Mouse (Mus musculus) forebrain, embryonic 15.5 days (tissue): ENCODE results near the gene Mettl1. TPM values are rescaled to one million over a fixed set of nuclear protein-coding genes. Genes with fewer than 3 reads are reported as not detected.
A peak's percentile ranks its signal among the peaks of the same experiment; 100 is the strongest.

Source experiments
- ATAC-seq: fragments of 200-750 bp; cut with Nextera tagmentation; replicated peaks from 2 replicates; pipeline ENCODE4 v1.8.0; 2017; ENCODE audit warnings: mild to moderate bottlenecking, moderate TSS enrichment, moderate library complexity
- H3K27ac ChIP-seq: fragments of 300-500 bp; sonication (generic); replicated peaks from 2 replicates; pipeline ENCODE4 v1.5.1; 2015; ENCODE audit warnings: mild to moderate bottlenecking, inconsistent platforms
- H3K27me3 ChIP-seq: fragments of 300-500 bp; sonication (generic); 2 replicates; pipeline ENCODE4 v1.6.1; 2015; ENCODE audit warnings: inconsistent platforms
- H3K36me3 ChIP-seq: fragments of 300-500 bp; sonication (generic); 2 replicates; pipeline ENCODE4 v1.6.1; 2015; ENCODE audit warnings: mild to moderate bottlenecking, inconsistent platforms
- H3K4me1 ChIP-seq: fragments of 300-500 bp; sonication (generic); 2 replicates; pipeline ENCODE4 v1.6.1; 2015; ENCODE audit warnings: inconsistent platforms
- H3K4me2 ChIP-seq: fragments of 300-500 bp; sonication (generic); replicated peaks from 2 replicates; pipeline ENCODE4 v1.6.1; 2015; ENCODE audit warnings: mild to moderate bottlenecking, inconsistent platforms
- H3K4me3 ChIP-seq: fragments of 300-500 bp; sonication (generic); 2 replicates; pipeline ENCODE4 v1.5.1; 2015; ENCODE audit warnings: mild to moderate bottlenecking, inconsistent platforms
- H3K9ac ChIP-seq: fragments of 300-500 bp; sonication (generic); replicated peaks from 2 replicates; pipeline ENCODE4 v1.6.1; 2015; ENCODE audit warnings: mild to moderate bottlenecking, inconsistent platforms
- H3K9me3 ChIP-seq: fragments of 300-500 bp; sonication (generic); 2 replicates; pipeline ENCODE4 v1.6.1; 2016; ENCODE audit warnings: inconsistent platforms
- WGBS: fragments of 180-500 bp; shearing (Covaris S2); methylation state at CpG from one replicate; pipeline ENCODE4 v1.1.7; 2015; ENCODE audit warnings: mixed read lengths; 5-methylcytosine and 5-hydroxymethylcytosine counted together
- polyA plus RNA-seq: library from polyadenylated mRNA; unstranded; fragments of >200 nt; fragmentation: Nextera tagmentation; extraction: Ambion mirVana; gene quantifications from 2 replicates; pipeline ENCODE4 v1.2.1, GENCODE M21; 2015

Gene Mettl1
- polyA plus RNA-seq: 20.6 and 22.7 TPM in 2 replicates

DNA sequence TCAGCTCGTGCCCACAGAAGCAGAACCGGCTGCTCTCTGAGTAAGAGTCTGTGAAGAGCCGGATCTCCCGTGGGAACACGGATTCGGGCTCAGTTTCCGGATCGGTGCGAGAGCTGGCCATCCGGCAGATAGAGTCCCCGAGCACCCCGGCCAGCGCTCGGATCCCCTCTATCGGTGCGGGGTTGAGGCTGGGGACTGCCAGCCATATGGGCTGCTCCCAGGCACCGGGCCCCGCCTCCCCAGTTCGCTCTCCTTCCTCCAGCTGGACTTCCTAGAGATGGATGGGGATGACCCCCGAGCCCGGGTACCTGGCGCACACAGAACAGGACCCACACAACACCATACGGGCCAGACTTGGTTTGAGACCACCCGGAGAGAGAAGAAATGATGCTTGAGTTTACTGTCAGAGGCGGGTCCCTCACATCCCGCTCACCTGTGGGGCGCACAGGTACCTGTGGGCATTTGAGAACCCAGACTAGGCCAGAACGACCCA, at the start of gene Mettl1, which contains the start of gene Eef1akmt3:
Gene Mettl1, plus strand, starts transcription at position 141 of the 493 bp plus-strand sequence.
Gene Eef1akmt3, minus strand, starts transcription at position 240 of the 493 bp plus-strand sequence.
- peaks cover 15% of the 10 kb centered on the region for H3K4me1 ChIP-seq
- no peaks in the 10 kb centered on the region for H3K9me3 ChIP-seq
- under 1% methylated on average over 28 of the region's 28 CpGs for WGBS
- H3K4me3 ChIP-seq: peak within 1 kb of the TSS; percentile 85
- ATAC-seq: peak; percentile 75
- peak within 1 kb of the TSS; percentile 99 for H3K4me2 ChIP-seq
- no peaks in the 10 kb centered on the region; the same call in 1 of the 2 replicates for H3K27me3 ChIP-seq
- peaks cover 4% of the 10 kb centered on the region; the same call in 1 of the 2 replicates for H3K36me3 ChIP-seq
- H3K27ac ChIP-seq: no peak within 1 kb of the TSS
- peak within 1 kb of the TSS; percentile 79 for H3K9ac ChIP-seq

GRCm38 (mm10) chr10:126991676-126992075, 49.5 kb upstream of the Mettl1 start:
- peaks cover 46% of the 10 kb centered on the region for H3K36me3 ChIP-seq
- H3K4me1 ChIP-seq: peaks cover 22% of the 10 kb centered on the region
- no peak for ATAC-seq
- H3K4me2 ChIP-seq: no peak overlapping the region
- H3K27me3 ChIP-seq: no peaks in the 10 kb centered on the region
- H3K9me3 ChIP-seq: no peaks in the 10 kb centered on the region
- 75% methylated on average over 3 of the region's 3 CpGs for WGBS
- no peak overlapping the region for H3K4me3 ChIP-seq
- H3K27ac ChIP-seq: no peak overlapping the region
- H3K9ac ChIP-seq: no peak overlapping the region

DNA sequence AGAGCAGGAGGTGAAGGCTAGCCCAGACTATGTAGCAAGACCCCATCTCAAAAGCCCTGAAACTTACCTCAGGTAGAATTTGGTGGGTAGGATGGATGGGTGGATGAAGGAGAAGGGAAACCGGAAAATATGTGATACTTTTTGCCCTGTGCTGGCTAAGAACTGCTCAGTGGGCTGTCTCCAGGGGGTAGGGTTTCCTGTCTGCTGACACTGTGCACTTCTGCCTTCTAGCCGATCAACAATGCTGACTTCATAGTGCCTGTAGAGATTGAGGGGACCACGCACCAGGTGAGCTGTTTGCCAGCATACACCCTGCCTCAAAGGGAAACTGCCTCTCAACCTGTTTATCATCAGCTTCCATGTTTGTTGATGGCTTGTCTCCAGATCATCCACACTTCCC, 47.6 kb upstream of the Mettl1 start:
- Histone ChIP-seq H3K36me3 (peaks cover 60% of the 10 kb centered on the region), H3K9ac (no peak overlapping the region), H3K4me3 (no peak overlapping the region), H3K4me1 (peaks cover 4% of the 10 kb centered on the region), H3K4me2 (no peak overlapping the region), H3K27me3 (no peaks in the 10 kb centered on the region), H3K9me3 (no peaks in the 10 kb centered on the region), H3K27ac (no peak overlapping the region)
- 92% methylated on average over 3 of the region's 3 CpGs for WGBS
- no peak for ATAC-seq

DNA sequence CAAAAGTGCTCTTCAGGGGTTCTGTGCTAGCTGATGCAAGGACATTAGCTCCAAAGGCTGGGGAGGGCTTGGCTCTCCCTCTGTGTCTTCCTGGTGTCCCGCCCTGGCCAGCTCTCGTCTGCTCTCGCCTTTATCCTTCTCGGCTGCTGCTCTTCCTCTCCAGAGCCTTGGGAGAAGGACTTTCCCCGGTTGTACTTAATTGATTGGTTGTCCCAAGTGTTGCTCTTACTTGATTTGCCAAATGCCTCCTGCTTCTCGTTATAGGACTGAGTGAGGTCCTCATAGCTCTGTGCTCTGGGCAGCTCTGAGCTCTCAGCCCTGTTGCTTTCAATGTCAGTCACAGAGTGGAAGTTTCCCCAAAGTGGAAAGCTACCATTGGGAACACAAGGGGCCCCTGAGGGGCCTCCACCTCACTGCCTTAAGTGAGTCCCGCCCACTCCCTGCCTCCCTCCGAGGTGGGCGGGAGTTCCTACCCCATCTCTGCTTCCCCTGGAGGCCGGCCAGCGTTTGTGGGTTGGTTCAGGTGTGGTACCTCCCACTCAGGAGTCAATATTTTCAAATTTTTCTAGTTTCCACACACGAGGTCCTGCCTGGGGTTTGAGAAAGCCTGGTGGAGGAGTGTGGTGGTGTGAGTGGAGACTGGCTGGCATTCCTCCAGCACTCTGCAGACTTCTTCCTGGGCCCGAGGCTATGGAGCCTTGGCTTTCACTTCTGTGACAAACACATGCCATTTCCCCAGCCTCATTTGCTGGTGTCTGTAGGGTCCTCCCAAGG, 43.7 kb upstream of the Mettl1 start:
- H3K36me3 ChIP-seq: peaks cover 63% of the 10 kb centered on the region
- no peak for ATAC-seq
- no peak overlapping the region for H3K9ac ChIP-seq
- WGBS: 67% methylated on average over 13 of the region's 13 CpGs
- H3K4me3 ChIP-seq: no peak overlapping the region
- no peak overlapping the region for H3K4me2 ChIP-seq
- no peaks in the 10 kb centered on the region for H3K9me3 ChIP-seq
- H3K27me3 ChIP-seq: no peaks in the 10 kb centered on the region
- H3K4me1 ChIP-seq: no peaks in the 10 kb centered on the region
- no peak overlapping the region for H3K27ac ChIP-seq

DNA sequence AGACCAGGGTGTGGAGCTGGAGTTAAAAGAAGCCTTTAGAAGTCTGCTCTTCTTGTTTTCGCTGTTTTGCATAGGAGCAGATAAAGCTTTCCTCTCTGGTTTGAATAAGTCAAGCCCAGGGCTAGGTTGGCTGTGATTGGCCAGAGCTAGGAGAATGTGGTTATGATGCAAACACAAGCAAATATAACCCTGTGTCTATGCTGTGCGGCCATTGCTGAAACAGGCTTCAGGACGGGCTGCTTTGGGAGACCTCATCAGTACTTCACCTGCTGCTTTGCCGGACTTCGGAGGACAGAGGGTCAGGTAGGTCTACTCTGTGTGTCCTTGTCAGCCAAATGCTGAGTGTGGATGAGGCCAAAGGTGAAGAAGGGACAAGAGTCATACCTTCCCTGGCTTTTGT, 40.7 kb upstream of the Mettl1 start, which contains the start of gene Avil:
Gene Avil, plus strand, starts transcription at position 181 of the 400 bp plus-strand sequence.
- no peaks in the 10 kb centered on the region for H3K9me3 ChIP-seq
- no peaks in the 10 kb centered on the region for H3K27me3 ChIP-seq
- H3K36me3 ChIP-seq: peaks cover 33% of the 10 kb centered on the region
- no peaks in the 10 kb centered on the region for H3K4me1 ChIP-seq
- H3K9ac ChIP-seq: no peak within 1 kb of the TSS
- no peak within 1 kb of the TSS for H3K27ac ChIP-seq
- no peak within 1 kb of the TSS for H3K4me3 ChIP-seq
- 92% methylated on average over 5 of the region's 5 CpGs for WGBS
- no peak within 1 kb of the TSS for H3K4me2 ChIP-seq
- ATAC-seq: no peak

GRCm38 (mm10) chr10:127001297-127001696, 39.9 kb upstream of the Mettl1 start:
- 90% methylated on average over 9 of the region's 9 CpGs for WGBS

GRCm38 (mm10) chr10:127002056-127002455, 39.2 kb upstream of the Mettl1 start:
- Histone ChIP-seq H3K9ac (no peak overlapping the region), H3K4me2 (no peak overlapping the region), H3K9me3 (no peaks in the 10 kb centered on the region), H3K4me3 (no peak overlapping the region), H3K27me3 (no peaks in the 10 kb centered on the region), H3K27ac (no peak overlapping the region), H3K4me1 (no peaks in the 10 kb centered on the region), H3K36me3 (peaks cover 26% of the 10 kb centered on the region)
- WGBS: 61% methylated on average over 1 of the region's 1 CpGs
- ATAC-seq: no peak

More at GRCm38 (mm10) chr10:127001297-127001696, 39.9 kb upstream of the Mettl1 start:
- no peaks in the 10 kb centered on the region for H3K4me1 ChIP-seq
- no peak for ATAC-seq
- H3K27me3 ChIP-seq: no peaks in the 10 kb centered on the region
- H3K4me2 ChIP-seq: no peak overlapping the region
- no peak overlapping the region for H3K4me3 ChIP-seq
- no peak overlapping the region for H3K27ac ChIP-seq
- H3K9me3 ChIP-seq: no peaks in the 10 kb centered on the region
- no peak overlapping the region for H3K9ac ChIP-seq
- peaks cover 26% of the 10 kb centered on the region for H3K36me3 ChIP-seq

DNA sequence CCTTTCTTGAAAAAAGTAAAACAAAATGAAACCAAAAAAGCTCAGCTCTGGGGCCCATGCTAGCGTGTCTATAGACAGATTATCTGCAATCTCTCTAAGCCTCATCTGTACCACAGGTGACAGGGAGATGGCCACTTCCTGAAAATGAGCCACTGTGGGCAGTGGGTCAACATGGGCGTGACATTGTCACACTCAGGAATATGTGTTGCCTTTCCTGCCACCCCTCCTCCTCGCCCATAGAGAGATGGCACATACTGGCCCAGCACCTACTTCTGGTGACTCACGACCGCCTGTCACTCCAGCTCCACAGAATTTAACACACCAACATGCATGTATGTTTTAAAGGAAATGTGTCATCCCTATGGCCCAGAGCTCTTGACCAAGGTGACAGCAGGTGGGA, 38.4 kb upstream of the Mettl1 start:
- Histone ChIP-seq H3K4me3 (no peak overlapping the region), H3K9ac (no peak overlapping the region), H3K27me3 (no peaks in the 10 kb centered on the region), H3K4me1 (no peaks in the 10 kb centered on the region), H3K36me3 (peaks cover 19% of the 10 kb centered on the region), H3K27ac (no peak overlapping the region), H3K9me3 (no peaks in the 10 kb centered on the region), H3K4me2 (no peak overlapping the region)
- WGBS: 92% methylated on average over 5 of the region's 5 CpGs
- ATAC-seq: no peak

DNA sequence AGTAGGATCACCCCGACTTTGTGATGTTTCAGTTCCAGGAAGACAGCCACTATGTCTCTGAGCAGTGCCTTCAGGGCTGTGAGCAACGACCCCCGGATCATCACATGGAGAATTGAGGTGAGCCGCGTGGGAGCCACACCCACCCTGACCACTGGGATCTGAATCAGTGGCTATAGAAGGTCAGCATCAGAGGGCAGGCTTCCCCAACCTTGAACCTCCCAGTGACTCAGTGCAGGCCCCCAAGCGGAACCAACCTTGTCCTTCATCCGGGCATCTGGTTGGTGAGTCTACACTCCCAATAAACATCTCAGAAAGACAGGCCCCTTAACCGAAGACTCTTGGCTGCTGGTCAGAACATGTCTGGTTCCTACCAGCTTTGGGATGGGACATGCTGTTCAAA, 37.9 kb upstream of the Mettl1 start:
- 84% methylated on average over 8 of the region's 8 CpGs for WGBS
- Histone ChIP-seq H3K9me3 (no peaks in the 10 kb centered on the region), H3K4me1 (no peaks in the 10 kb centered on the region), H3K4me2 (no peak overlapping the region), H3K36me3 (peaks cover 14% of the 10 kb centered on the region), H3K27ac (no peak overlapping the region), H3K9ac (no peak overlapping the region), H3K27me3 (no peaks in the 10 kb centered on the region), H3K4me3 (no peak overlapping the region)
- ATAC-seq: no peak

DNA sequence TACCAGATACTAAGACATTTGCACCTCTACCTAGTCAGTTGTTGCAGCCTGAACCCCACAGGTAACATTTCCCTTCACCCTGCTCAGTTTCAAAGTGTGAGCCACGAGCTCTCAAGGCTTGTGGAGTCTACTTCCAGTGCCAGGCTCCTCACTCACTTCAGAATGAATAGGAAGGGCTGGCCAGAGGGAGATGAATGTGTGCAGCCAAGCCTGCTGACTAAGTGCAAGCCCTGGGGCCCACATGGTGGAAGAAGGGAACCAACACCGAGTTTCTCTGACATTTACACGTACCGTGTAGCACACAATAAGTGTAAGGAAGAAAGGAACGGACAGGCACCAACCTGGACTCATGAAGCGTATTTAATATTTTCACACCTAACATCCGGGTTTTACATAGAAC, 37.4 kb upstream of the Mettl1 start:
- Histone ChIP-seq H3K9ac (no peak overlapping the region), H3K36me3 (peaks cover 9% of the 10 kb centered on the region), H3K4me2 (no peak overlapping the region), H3K9me3 (no peaks in the 10 kb centered on the region), H3K4me3 (no peak overlapping the region), H3K4me1 (no peaks in the 10 kb centered on the region), H3K27ac (no peak overlapping the region), H3K27me3 (no peaks in the 10 kb centered on the region)
- ATAC-seq: no peak
- 71% methylated on average over 7 of the region's 7 CpGs for WGBS

DNA sequence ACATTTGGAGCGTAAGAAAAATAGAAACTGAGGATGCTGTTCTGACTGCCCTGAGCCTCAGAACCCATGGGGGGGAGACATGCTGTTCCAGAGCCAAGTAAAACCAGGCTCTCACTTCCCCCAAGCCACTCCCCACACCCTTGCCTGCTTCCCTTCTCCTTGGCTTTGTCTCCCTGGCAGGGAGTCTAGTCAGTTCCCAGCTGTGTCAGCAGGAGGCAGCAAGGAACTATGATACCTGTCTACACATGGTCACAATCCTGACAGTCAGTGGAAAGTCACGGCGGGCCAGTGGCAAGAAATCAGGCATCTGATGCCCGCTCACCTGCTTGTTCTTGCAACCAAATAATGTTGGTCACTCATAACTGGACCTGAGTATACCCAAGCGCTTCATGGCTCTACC, 24.7 kb upstream of the Mettl1 start:
- no peak overlapping the region for H3K27ac ChIP-seq
- no peaks in the 10 kb centered on the region for H3K9me3 ChIP-seq
- H3K36me3 ChIP-seq: no peaks in the 10 kb centered on the region
- no peak overlapping the region for H3K4me2 ChIP-seq
- ATAC-seq: no peak
- H3K4me3 ChIP-seq: no peak overlapping the region
- 61% methylated on average over 5 of the region's 5 CpGs for WGBS
- no peaks in the 10 kb centered on the region for H3K27me3 ChIP-seq
- no peak overlapping the region for H3K9ac ChIP-seq
- H3K4me1 ChIP-seq: no peaks in the 10 kb centered on the region

DNA sequence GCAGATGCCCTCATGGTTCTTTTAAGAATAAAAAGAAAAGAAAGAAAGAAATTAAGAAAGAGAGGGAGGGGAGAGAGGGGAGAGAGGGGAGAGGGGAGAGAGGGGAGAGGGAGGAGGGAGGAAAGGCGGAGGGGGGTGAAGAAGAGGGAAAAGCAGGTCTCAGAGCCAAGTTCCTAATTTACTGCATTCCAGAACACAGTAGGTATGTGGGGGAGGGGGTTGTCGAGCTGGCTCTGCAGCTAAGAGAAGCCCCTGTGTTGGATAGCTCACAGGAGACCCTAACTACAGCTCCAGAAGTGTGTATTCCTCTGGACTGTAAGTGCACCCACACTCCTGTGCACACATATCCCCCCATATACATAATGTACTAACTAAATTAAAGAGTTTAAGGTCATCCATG, 24.1 kb upstream of the Mettl1 start:
- H3K27me3 ChIP-seq: no peaks in the 10 kb centered on the region
- H3K36me3 ChIP-seq: 0 out of 2 replicates have a peak, but pooled peaks cover 4% of the 10 kb centered on the region
- H3K27ac ChIP-seq: no peak overlapping the region
- no peak overlapping the region for H3K9ac ChIP-seq
- no peak overlapping the region for H3K4me3 ChIP-seq
- no peaks in the 10 kb centered on the region for H3K9me3 ChIP-seq
- ATAC-seq: no peak
- H3K4me1 ChIP-seq: no peaks in the 10 kb centered on the region
- H3K4me2 ChIP-seq: no peak overlapping the region
- 16% methylated on average over 2 of the region's 2 CpGs for WGBS
